Mouse (Mus musculus): Measurements from ENCODE around the gene Tubd1. TPM values are rescaled to one million over a fixed set of nuclear protein-coding genes. Genes with fewer than 3 reads are reported as not detected.

Tubd1 gene
- polyA plus RNA-seq, 1 experiment: 4.0 TPM

DNA sequence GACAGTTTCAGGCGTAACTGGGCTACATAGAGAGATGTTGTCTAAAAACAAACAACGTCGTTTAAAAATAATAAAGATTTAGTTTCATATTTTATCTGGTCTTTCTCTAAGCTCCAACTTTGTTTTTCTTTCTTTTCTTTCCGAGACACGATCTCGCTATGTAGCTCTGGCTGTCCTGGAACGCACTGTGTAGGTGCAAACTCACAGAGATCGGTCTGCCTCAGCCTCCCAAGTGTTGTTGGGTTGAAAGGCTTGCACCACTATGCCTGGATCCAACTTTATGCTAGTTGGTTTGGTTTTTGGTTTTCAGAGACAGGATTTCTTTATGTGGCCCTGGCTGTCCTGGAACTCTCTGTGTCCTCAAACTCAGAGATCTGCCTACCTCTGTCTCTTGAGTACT, 765 bp downstream of the Tubd1 start:
- no peak for TF ChIP-seq CTCF (IDR thresholded peaks at IDR 0.05; ENCODE audit: insufficient read depth, low read length)
- TF ChIP-seq POLR2A (IDR thresholded peaks at IDR 0.05; ENCODE audit: borderline replicate concordance, extremely low read depth, low read depth, low read length): no peak
- 67% methylated on average over 8 of the region's 8 CpGs for WGBS
- H3K4me3 ChIP-seq (replicated peaks; ENCODE audit: extremely low read depth, low read depth, low read length): peak overlapping the region; percentile 55
- H3K4me1 ChIP-seq (ENCODE audit: control insufficient read depth, insufficient read depth, low read length): peaks cover 4% of the 10 kb centered on the region
- no peak for DNase-seq

GRCm38 (mm10) chr11:86547412-86547811, 2.6 kb downstream of the Tubd1 start:
- 100% methylated on average over 1 of the region's 1 CpGs for WGBS
- DNase-seq: no peak
- TF ChIP-seq CTCF (IDR thresholded peaks at IDR 0.05; ENCODE audit: insufficient read depth, low read length): no peak
- TF ChIP-seq POLR2A (IDR thresholded peaks at IDR 0.05; ENCODE audit: borderline replicate concordance, extremely low read depth, low read depth, low read length): no peak
- peaks cover 4% of the 10 kb centered on the region for H3K4me1 ChIP-seq (ENCODE audit: control insufficient read depth, insufficient read depth, low read length)
- H3K4me3 ChIP-seq (replicated peaks; ENCODE audit: extremely low read depth, low read depth, low read length): no peak overlapping the region

DNA sequence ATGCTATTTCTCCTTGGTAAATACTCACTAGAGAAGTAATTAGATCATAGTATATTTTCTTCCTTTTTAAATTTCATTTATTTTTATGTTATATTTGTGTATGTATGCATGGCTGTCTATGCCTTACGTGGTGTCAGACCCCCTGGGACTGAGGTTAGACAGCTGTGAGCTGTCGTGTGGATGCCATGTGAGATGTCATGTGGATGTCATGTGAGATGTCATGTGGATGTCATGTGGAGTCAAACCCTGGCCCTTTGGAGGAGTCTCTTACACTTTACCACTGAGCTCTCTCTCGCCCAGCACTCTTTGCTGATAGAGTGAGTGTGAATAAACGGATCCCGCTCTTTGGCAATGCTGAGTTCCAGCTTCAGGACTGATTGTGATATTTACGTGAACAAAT, 8.7 kb downstream of the Tubd1 start:
- 90% methylated on average over 6 of the region's 6 CpGs for WGBS
- no peaks in the 10 kb centered on the region for H3K4me1 ChIP-seq (ENCODE audit: control insufficient read depth, insufficient read depth, low read length)
- no peak overlapping the region for H3K4me3 ChIP-seq (replicated peaks; ENCODE audit: extremely low read depth, low read depth, low read length)
- TF ChIP-seq CTCF (IDR thresholded peaks at IDR 0.05; ENCODE audit: insufficient read depth, low read length) (no peak), POLR2A (IDR thresholded peaks at IDR 0.05; ENCODE audit: borderline replicate concordance, extremely low read depth, low read depth, low read length) (no peak)
- no peak for DNase-seq

DNA sequence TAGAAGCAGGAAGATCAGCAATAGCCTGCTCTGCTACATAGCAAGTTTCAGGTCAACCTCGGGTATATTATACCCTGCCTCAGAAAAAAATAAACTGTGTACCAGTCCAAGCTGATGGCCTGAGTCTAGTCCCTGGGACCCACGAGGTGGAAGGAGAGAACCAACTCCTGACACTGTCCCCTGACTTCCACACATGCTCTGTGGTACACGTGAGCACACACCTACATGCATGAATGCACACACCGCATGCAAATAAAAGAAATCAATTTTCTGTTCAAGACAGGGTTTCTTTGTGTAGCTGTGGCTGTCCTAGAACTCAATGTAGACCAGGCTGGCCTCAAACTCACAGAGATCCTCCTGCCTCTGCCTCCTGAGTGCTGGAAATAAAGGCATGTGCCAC, 13.5 kb downstream of the Tubd1 start:
- Histone ChIP-seq H3K4me1 (ENCODE audit: control insufficient read depth, insufficient read depth, low read length) (no peaks in the 10 kb centered on the region), H3K4me3 (replicated peaks; ENCODE audit: extremely low read depth, low read depth, low read length) (no peak overlapping the region)
- WGBS: 90% methylated on average over 4 of the region's 4 CpGs
- TF ChIP-seq CTCF (IDR thresholded peaks at IDR 0.05; ENCODE audit: insufficient read depth, low read length) (no peak), POLR2A (IDR thresholded peaks at IDR 0.05; ENCODE audit: borderline replicate concordance, extremely low read depth, low read depth, low read length) (no peak)
- no peak for DNase-seq

- peaks cover 3% of the 10 kb centered on the region; the same call in 1 of the 2 replicates for H3K4me1 ChIP-seq (ENCODE audit: control insufficient read depth, insufficient read depth, low read length)
- 36% methylated on average over 3 of the region's 3 CpGs for WGBS
- TF ChIP-seq POLR2A (IDR thresholded peaks at IDR 0.05; ENCODE audit: borderline replicate concordance, extremely low read depth, low read depth, low read length) (no peak), CTCF (IDR thresholded peaks at IDR 0.05; ENCODE audit: insufficient read depth, low read length) (peak; percentile 20; the same call in 1 of the 2 replicates)
- no peak overlapping the region for H3K4me3 ChIP-seq (replicated peaks; ENCODE audit: extremely low read depth, low read depth, low read length)
- no peak for DNase-seq
Measured at GRCm38 (mm10) chr11:86568425-86568824, 23.6 kb downstream of the Tubd1 start.

GRCm38 (mm10) chr11:86570261-86570746, 25.5 kb downstream of the Tubd1 start:
- Histone ChIP-seq H3K4me3 (replicated peaks; ENCODE audit: extremely low read depth, low read depth, low read length) (no peak overlapping the region), H3K4me1 (ENCODE audit: control insufficient read depth, insufficient read depth, low read length) (peaks cover 3% of the 10 kb centered on the region; the same call in 1 of the 2 replicates)
- WGBS: 53% methylated on average over 9 of the region's 9 CpGs
- TF ChIP-seq CTCF (IDR thresholded peaks at IDR 0.05; ENCODE audit: insufficient read depth, low read length): no peak
- TF ChIP-seq POLR2A (IDR thresholded peaks at IDR 0.05; ENCODE audit: borderline replicate concordance, extremely low read depth, low read depth, low read length): no peak
- no peak for DNase-seq

GRCm38 (mm10) chr11:86571047-86571855, 26.5 kb downstream of the Tubd1 start:
- 36% methylated on average over 15 of the region's 15 CpGs for WGBS
- H3K4me1 ChIP-seq (ENCODE audit: control insufficient read depth, insufficient read depth, low read length): peaks cover 3% of the 10 kb centered on the region
- TF ChIP-seq POLR2A (IDR thresholded peaks at IDR 0.05; ENCODE audit: borderline replicate concordance, extremely low read depth, low read depth, low read length): no peak
- TF ChIP-seq CTCF (IDR thresholded peaks at IDR 0.05; ENCODE audit: insufficient read depth, low read length): no peak
- no peak overlapping the region for H3K4me3 ChIP-seq (replicated peaks; ENCODE audit: extremely low read depth, low read depth, low read length)
- DNase-seq: no peak

GRCm38 (mm10) chr11:86571871-86572270, 27.1 kb downstream of the Tubd1 start:
- Histone ChIP-seq H3K4me3 (replicated peaks; ENCODE audit: extremely low read depth, low read depth, low read length) (no peak overlapping the region), H3K4me1 (ENCODE audit: control insufficient read depth, insufficient read depth, low read length) (peaks cover 6% of the 10 kb centered on the region)
- TF ChIP-seq POLR2A (IDR thresholded peaks at IDR 0.05; ENCODE audit: borderline replicate concordance, extremely low read depth, low read depth, low read length) (no peak), CTCF (IDR thresholded peaks at IDR 0.05; ENCODE audit: insufficient read depth, low read length) (no peak)
- no peak for DNase-seq
- WGBS: 68% methylated on average over 4 of the region's 4 CpGs

DNA sequence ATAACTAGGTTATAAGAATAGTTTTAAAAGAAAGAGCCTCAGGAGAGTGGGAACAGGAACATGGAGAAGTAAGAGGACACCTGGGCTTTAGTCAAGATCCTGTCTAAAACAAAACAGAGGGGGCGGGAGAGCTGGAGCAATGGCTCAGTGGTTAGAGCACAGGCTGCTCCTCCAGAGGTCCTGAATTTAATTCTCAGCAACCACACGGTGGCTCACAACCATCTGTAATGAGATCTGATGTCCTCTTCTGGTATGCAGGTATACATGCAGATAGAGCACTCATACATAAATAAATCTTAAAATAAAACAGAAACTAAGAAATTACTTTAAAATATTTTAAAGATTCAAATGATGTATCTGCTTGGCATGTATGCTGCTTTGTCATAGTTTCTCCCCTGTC, 27.8 kb downstream of the Tubd1 start:
- no peak overlapping the region for H3K4me3 ChIP-seq (replicated peaks; ENCODE audit: extremely low read depth, low read depth, low read length)
- 59% methylated on average over 2 of the region's 2 CpGs for WGBS
- TF ChIP-seq CTCF (IDR thresholded peaks at IDR 0.05; ENCODE audit: insufficient read depth, low read length): no peak
- TF ChIP-seq POLR2A (IDR thresholded peaks at IDR 0.05; ENCODE audit: borderline replicate concordance, extremely low read depth, low read depth, low read length): no peak
- DNase-seq: no peak
- peaks cover 10% of the 10 kb centered on the region for H3K4me1 ChIP-seq (ENCODE audit: control insufficient read depth, insufficient read depth, low read length)
